Mouse (Mus musculus): ENCODE results near the gene Rbl2.

Gene Rbl2

DNA sequence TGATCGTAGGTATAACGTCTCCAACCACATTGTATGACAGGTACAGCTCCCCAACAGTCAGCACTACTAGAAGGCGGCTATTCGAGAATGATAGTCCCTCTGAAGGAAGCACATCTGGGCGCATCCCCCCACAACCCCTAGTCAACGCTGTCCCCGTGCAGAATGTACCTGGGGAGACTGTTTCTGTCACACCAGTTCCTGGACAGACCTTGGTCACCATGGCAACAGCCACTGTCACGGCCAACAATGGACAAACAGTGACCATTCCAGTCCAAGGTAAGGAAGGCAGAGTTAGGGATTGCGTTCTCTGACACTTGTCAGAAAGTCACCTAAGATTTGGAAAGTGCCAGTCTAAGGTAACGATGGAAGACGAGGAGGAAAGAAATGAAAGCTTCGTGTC, 36.4 kb downstream of the Rbl2 start:
- no peak for DNase-seq (ENCODE audit: low spot score in 2 of 2)

DNA sequence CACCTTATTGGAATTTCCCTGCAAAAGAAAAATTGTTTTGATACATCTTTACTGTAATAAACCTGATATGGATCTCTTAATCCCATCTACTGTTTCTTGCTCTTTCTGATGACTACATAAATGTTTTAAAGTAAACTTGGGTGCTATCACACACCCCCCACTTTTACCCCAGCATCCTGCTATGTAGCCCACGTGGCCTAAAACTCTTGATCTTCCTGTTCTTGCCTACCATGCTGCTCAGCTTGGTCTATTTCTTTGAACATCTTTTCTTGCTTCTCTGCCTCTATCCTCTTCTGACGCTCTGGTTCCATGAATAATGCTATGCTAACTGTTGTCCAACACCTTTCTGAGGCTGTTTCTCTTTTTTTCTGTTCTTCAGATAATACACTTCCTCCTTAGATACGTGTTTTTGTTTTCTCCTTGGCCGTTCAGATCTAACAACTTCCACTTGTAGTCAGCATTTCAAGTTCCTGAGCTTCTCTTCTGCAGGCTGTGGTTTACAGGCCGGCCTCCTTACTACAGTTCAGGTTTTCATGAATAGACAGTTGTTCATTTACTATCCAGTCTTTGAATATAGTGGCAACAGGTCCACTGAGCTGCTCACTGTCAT, 42.1 kb downstream of the Rbl2 start:
- no peak for DNase-seq (ENCODE audit: low spot score in 2 of 2)

DNA sequence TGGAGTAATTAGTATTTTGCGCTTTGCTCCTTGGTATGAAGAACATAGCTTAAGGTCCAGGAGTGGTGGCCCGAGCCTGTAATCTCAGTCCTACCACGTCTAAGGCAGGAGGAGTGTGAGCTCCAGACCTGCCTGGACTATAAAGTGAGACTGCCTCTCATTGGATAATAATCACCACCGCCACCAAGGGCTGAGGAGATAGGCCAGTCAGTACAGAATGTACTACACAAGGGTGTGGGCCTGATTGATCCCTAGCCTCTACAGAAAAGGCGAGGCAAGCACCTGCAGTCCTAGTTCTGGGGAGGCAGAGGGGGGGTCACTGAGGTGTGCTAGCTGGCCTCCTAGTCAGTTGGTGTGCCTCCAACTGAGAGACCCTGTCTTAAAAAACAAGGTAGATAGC, 44.6 kb downstream of the Rbl2 start:
- DNase-seq (ENCODE audit: low spot score in 2 of 2), result no peak

DNA sequence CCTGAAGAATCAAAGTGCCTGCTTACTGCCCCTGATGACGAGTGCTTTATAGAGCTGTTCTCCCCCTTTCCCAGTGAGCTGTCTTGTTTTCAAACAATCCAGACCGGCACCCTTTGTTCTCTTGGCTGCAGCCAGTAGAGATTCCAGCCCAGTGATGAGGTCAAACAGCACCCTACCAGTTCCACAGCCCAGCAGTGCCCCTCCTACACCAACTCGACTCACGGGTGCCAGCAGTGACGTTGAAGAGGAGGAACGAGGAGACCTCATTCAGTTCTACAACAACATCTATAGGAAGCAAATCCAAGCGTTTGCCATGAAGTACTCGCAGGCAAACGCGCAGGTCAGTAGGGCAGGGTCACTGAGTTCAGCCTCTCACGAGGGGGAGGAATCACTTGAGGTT, 45.1 kb downstream of the Rbl2 start:
- no peak for DNase-seq (ENCODE audit: low spot score in 2 of 2)

DNA sequence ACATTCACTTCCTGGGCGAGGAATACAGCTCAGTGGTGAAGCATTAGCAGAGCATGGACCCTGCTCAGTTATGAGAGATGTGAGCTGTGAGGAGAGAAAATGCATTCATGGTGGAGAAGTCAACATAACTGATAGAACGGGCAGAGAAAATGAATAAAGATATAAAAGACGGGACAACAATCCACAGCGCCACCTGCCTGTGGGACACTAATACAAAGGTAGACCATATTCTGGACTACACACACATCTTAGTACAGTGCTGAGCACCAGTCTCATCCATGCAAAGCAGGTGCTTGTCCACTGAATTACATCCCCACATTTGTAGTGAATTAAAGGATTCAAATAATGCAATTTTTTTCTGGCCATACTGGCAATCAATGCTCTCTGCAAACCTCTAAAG, 47.7 kb downstream of the Rbl2 start:
- no peak for DNase-seq (ENCODE audit: low spot score in 2 of 2)

DNA sequence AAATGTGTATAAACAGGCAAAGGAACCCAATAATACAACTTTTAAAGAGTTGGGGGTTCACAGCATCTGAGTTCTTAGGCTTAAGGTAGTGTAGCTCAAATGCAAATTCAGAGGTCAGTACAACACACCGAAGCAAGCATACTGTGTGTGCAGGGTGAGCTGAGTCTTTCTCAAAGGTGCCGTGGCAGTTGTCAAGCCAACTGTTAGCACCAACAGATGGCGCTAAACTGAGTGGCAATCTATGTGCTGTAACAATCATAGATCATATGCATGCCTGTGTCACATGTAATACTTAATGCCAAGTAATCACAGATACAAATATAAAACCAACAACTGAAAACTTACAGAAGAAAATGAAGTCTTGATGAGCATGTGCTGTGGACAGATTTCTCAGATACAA, 48.3 kb downstream of the Rbl2 start:
- no peak for DNase-seq (ENCODE audit: low spot score in 2 of 2)

DNA sequence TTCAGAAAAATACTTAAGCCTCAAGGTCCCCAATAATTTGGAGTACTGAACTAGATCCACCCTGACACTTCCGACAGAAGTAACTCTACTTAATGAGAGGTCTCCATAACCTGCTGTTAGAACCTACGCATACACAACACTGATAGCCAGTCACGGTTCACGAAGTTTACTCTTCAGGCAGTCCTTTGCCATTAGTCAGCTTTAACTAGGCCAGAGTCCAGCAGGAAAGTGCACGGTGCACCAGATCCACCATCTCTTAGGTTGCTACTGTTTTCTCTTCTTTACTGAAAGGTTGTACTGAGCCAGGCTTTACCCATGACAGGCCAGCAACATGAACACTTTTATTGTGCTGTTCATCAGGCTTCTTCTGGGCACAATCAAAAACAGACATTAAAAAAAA, 54.5 kb downstream of the Rbl2 start:
- no peak for DNase-seq (ENCODE audit: low spot score in 2 of 2)

DNA sequence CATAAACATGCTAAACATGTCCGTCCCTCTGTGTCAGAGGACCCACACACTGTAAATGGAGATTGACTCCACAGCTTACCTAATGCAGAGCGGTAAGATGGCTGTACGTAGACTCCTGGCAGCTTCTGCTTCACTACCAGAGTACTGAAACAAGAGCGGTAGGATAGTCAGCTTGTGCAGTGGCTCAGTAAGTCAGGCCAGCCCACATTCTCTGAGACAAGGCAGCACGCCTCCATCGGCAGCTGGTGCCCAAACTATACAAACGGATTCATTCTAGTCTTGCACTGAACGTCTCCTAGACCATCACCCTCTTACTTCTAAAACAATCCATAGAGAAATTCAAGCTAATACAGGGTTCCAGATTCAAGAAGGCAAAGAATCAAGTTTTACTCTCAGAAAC, 56.9 kb downstream of the Rbl2 start:
- DNase-seq (ENCODE audit: low spot score in 2 of 2), result no peak

DNA sequence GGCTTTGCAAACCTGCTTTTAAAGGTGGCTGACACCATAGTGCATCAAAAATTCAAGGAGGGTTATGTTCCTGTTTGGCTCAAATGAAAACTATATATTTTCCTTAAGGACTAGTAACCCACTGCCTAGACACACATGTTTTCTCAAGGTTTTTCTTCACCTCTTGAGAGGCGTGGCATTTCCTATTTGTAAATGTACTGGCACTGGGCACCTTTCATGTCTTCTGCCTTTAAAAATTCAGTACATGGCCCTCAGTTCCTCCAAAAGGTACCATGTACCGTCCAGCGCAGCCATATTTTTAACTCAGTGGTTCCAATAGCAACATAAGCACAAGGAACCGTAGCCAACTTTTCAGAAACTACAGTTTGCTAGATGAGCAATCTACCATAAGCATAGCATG, 62.9 kb downstream of the Rbl2 start:
- DNase-seq (ENCODE audit: low spot score in 2 of 2), result no peak

DNA sequence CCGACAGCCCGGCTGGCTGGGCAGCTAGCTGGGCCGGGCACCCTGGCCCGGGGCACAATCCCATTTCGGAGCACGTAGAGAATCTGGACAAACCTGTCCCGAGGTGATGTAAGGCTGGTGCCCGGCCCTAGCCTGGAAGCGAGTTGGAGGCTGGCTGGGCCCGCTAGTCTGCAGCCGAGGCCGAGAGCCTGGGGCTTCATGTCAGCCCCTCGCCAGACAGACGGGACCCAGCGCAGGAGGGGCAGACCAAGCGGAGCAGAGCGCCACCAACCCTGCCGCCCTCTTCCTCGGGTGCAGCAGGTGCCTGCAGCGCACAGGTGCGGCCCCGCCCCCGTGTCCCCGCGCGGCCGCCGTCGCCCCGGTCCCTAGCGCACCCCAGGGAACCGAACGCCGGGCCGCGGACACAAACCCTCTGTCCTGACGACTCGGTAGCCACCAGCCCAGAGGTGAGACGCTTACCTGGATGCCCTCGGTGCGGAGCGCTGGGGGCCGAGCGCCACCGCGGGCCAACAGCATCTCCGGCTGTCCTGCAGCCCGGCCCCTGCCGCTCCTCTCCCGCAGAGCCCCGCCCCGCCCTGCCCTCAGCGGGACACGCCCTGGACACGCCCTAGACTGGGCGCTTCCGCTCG, 63.7 kb downstream of the Rbl2 start:
- no peak for DNase-seq (ENCODE audit: low spot score in 2 of 2)

DNA sequence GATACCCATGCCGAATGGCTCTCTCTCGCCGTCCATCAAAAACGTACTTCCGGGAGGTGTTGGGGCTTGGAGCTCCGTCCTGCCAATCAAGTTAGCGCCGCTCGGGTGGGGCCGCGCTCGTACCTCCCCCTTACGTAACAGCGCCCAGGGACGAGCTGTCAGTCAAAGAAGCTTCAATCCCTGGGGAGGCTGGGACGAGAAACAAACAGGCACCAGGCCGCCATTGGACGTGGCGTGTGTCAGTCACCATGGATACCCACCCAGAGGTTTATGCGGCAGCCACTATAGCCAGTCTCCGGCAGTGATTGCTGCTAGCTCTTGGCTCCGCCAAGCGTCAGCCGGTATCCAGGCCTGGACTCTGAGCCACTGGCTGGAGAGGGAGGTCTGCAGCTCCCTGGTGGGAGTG, 64.2 kb downstream of the Rbl2 start:
- peak; percentile 99 to 100 for DNase-seq (ENCODE audit: low spot score in 2 of 2)

DNA sequence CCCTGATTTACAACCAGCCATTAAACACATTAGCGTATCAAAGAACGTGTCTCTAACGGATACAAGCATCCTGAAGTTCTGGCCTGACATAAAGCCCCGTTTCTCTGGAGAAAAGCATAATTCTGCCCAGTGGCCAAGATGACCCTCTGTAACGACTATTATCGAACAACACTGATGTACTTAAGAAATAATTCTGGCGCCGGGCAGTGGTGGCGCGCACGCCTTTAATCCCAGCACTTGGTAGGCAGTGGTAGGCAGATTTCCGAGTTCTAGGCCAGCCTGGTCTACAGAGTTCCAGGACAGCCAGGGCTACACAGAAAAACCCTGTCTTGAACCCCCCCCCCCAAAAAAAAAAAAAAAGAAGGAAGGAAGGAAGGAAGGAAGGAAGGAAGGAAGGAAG, 64.8 kb downstream of the Rbl2 start:
- DNase-seq (ENCODE audit: low spot score in 2 of 2), result no peak

DNA sequence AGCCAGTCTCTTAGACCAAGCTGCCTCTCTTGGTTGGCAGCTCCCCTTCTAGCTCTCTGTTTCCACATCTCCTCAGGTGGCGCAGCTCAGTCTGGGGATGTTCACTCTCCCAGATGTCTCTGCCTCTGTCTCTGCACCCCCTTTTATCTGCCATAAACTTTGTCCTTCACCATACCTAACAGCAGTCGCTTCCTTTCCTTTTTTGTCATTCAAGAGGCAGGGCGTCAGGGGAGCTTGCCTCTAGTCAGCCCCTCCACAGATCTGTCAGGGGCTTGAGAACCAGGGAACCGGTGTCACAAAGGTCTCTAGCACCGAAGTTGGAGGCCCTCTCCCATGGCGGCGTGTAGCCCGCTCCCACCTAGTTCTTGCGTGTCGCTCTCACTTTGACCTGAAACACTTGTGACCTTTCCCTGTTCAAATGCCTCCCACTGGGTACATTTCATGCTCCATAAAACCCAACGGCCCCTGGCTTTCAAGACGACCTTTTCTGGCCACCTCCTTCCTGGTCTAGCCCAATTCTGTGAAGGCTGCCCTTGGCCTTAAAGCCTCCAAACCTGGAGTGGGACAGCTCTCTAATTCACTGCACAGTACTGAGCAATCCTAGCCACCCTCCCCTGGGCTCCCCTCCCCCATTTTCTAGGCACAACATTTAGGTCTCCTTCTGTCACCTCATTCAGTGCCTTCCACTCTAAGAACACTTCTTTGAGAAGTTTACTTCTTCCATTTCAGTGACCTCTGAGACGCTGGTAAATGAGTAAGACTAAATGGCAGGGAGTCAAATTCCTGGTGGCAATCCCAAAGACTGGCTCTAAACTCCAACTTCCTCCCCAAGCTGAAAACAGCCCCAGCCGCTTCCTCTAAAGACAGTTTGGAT, 65.7 kb downstream of the Rbl2 start:
- no peak for DNase-seq (ENCODE audit: low spot score in 2 of 2)

DNA sequence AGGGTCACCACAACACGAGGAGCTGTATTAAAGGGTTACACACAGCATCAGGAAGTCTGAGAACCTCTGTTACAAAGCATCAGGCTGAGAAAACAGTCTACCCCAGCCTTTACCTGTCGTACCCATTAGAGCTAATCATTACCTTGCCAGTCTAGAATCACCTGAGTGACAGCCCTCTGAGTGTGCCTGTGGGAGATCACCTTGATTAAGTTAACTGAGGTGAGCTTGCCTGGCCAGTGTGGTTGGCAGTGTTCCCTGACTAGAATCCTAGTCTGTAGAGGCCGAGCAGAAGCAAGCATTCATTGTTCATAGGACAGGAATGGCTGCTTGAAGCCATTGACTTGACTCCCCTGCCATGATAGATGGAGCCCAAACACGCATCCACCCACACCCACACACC, 71.0 kb downstream of the Rbl2 start:
- DNase-seq (ENCODE audit: low spot score in 2 of 2), result no peak

DNA sequence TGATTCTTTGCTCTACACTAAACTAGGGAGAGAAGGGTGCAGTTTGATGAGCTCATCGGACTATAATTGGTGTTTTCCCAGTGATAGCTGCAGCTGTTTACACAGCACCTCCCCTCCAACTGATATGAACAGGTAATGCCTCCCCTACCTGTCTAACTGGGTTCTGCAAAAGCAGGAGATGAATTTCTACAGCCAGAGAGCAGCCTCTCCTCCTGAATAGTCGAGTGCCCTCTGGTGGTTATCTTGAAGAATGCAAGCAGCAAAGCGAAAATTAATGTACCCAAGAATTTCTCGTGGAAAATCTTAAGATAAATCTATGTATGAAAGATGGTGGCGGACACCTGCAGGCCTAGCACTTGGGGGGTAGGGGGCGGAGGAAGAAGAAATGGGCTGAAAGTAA, 77.9 kb downstream of the Rbl2 start:
- DNase-seq (ENCODE audit: low spot score in 2 of 2), result peak in 1 of 2 experiments; percentile 39

DNA sequence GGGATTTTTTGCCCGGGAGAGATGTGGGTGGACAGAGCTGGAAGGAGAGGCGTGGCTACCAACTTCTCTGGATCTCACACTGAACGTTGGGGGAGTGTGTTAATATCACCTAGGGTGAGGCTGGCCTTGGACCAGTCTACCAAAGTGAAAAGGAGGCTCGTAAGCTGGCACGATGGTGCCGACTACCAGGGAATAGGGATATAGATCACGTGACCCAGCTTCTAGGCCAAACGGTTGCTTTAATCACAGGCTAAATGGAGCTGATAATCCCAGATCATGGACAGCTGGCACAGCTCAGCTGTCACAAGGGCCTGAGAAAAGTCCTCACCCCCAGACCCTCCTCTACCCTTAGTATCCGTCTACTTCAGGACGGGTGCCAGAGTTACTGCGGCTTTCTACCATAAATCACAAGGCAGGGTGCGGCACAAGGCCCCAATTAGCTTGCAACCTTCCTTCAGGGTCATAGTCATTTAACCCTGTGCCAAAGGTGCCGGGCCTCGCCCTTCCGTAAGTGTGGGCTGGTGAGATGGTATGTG, 78.9 kb downstream of the Rbl2 start:
- no peak for DNase-seq (ENCODE audit: low spot score in 2 of 2)

DNA sequence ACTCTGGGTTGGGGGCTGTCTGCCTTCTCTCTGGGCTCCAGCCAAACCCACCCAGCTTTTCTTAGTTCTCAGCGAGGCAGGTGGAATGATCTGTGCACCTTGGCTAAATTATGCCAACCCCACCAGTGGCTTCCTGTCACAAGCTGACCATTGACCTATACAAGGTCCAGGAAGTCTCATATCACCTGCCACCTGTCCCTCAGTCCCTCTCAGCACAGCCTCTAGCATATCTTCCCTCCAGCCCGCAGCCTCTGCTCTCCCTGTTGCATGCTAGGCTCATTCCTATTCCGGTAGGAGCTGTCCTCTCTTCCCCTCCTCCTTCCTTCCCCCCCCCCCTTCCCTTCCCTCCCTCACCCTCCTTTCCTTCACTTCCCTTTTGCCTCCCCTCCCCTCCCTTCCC, 79.4 kb downstream of the Rbl2 start:
- DNase-seq (ENCODE audit: low spot score in 2 of 2), result no peak

DNA sequence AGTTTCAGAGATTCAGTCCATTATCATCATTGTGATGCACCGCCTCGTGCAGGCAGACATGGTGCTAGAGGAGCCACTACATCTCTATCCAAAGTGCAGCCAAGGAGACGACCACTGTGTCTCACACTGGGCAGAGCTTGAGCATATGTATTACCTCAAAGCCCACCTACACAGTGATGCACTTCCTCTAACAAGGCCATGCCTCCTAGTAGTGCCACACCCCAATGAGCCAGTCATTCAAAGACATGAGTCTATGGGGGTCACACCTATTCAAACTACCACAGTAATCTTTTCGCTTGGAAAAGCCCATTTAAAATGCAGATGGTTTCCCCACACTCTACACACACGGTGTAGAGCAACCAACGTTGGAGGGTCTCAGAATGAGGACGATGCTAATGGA, 81.7 kb downstream of the Rbl2 start:
- DNase-seq (ENCODE audit: low spot score in 2 of 2), result no peak

DNA sequence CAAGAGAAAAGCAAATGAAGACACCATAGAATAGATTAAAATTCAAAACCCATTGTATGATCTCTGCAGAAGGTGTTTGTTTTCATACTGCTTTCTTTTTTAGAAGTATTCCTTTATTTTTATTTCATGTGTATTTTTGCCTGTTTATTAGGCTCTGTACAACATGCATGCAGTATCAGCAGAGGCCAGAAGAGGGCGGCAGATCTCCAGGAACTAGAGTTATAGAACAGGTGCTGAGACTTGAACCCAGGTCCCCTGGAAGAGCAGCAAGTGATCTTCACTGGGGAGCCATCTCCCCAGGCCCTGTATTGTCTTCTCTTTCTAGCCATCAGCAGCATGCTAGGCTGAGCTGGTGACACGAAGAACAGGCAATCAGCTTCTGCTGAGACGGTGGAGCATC, 84.0 kb downstream of the Rbl2 start:
- no peak for DNase-seq (ENCODE audit: low spot score in 2 of 2)

DNA sequence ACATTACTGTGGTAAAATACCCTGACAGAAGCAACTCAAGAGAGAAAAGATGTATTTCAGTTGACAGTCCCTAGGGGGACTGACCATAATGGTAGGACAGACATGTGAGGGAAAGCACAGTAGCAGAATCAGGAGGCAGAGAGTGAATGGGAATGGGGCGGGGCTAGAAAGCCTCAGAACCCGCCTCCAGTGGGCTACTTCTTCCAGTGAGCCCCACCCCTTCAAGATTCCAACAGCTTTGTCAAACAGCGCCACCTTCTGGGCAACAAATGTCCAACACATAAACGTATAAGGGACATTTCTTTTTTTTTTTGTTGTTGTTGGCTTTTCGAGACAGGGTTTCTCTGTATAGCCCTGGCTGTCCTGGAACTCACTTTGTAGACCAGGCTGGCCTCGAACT, 84.7 kb downstream of the Rbl2 start:
- no peak for DNase-seq (ENCODE audit: low spot score in 2 of 2)

DNA sequence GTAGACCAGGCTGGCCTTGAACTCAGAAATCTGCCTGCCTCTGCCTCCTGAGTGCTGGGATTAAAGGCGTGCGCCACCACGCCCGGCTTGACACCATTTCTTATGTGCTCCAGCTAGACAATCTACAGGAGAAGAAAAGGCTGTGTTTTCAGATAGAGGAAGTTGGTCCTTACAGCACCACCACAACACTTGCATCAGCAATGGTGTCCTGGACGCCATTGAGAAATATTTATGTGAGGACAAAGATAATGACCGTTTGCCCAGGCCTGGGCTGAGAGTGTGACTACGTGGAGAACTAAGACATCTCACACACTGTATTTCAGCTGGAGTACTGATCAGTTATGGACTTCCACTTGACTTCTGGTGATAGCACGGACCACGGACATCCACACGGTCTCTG, 88.8 kb downstream of the Rbl2 start:
- DNase-seq (ENCODE audit: low spot score in 2 of 2), result no peak

DNA sequence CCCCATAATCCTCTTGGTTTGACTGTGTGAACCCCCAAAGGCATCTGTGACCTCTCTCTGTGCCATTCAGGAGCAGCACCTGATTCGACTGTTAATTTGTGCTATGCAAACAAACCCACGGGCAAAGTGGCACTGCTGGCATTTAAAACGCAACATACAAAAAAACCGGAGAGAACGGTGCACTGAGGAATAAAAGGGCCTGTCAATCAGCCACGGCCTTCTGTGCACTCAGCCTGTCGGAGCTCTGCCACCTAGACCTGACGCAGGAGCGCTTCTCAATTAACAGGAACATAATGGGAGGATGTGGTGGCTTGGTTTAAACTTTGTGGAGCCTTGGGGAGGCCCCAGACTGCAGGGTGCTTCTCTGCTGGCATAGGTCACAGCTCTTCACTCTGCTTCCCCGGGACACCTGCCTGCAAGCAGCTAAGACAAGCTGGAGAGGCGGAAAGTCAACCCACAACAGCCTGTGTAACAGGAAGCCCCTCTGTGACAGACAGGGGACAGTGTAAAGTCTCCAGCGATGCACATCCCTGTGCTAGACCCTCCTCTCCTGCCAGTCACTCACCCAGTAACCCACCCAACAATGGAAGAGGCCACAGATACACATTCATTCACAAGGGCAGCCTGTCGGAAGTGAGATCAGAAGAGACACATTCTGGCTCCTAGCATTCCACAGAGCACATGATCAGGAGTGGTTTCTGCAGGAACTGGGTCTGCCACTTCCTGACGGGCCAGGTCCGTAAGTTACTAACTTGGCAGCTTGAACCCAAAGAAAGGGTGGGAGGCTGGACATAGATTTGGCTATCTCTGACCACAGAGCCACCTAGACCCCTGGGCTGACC, 90.3 kb downstream of the Rbl2 start:
- no peak for DNase-seq (ENCODE audit: low spot score in 2 of 2)

All from frontal cortex, postnatal 14 days (tissue).